18 mouse cellular contexts compared by ENCODE assay signal in the genomic region with DNA sequence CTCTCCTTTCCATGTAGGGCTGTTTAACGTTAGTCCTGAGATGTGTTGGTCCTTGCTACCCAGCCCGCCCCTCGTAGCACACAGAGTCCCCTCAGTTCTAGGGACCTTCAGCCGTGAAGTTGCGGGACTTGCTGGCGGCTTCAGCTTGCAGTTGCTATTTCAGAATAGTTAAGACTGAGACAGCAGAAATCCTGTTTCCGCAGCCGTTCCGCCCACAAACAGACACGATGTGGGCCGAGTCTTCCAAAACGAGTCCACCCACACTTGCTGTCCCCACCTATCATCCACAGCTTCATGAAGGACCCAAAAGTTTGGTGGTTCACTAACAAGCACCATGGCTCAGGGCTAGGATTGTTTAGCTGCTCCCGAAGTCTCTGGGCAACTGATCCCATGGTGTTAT. TPM values are rescaled to one million over a fixed set of nuclear protein-coding genes. Genes with fewer than 3 reads are reported as not detected.
DNase-seq lines count a peak whose midpoint lies in the region; ATAC-seq and TF ChIP-seq lines count a peak whose summit lies in the region.
"Had no signal": no experiment of that assay in that cellular context is flagged by ENCODE, and none has a peak within 500 bp of the region (broad histone marks: within the 10 kb centered on the region; RNA-seq: fewer than 3 reads in every experiment).

No protein-coding gene starts in this region.

- 0 out of 2 replicates have a peak overlapping the region, but pooled peaks have one; percentile 13 for H3K4me2 ChIP-seq in liver, embryonic 15.5 days
- no peak overlapping the region for H3K4me2 ChIP-seq in liver, embryonic 11.5 days
- H3K4me2 ChIP-seq: embryonic facial prominence, embryonic 13.5 days; forebrain, embryonic 13.5 days; heart, embryonic 15.5 days; hindbrain, embryonic 14.5 days; liver, embryonic 12.5 days; neural tube, embryonic 13.5 days had no signal

- TF ChIP-seq CTCF in cortical plate, adult 2 months (IDR thresholded peaks at IDR 0.05; ENCODE audit: extremely low read depth, insufficient read depth, low read length) = no peak

- 74% methylated on average over 13 of the region's 13 CpGs for WGBS in liver, embryonic 15.5 days (ENCODE audit: insufficient replicate concordance)
- 85% methylated on average over 13 of the region's 13 CpGs for WGBS in liver, embryonic 11.5 days

- H3K36me3 ChIP-seq in liver, embryonic 15.5 days (replicated peaks) = no peaks in the 10 kb centered on the region
- H3K36me3 ChIP-seq in liver, embryonic 11.5 days (ENCODE audit: control insufficient read depth, insufficient read depth, low read length) = no peaks in the 10 kb centered on the region
- H3K36me3 ChIP-seq: heart, embryonic 15.5 days; liver, embryonic 12.5 days had no signal

- H3K9ac ChIP-seq in liver, embryonic 15.5 days = no peak overlapping the region
- H3K9ac ChIP-seq in liver, embryonic 11.5 days (ENCODE audit: low read depth, low read length) = no peak overlapping the region
- H3K9ac ChIP-seq: embryonic facial prominence, embryonic 13.5 days; forebrain, embryonic 13.5 days; heart, embryonic 15.5 days; hindbrain, embryonic 14.5 days; liver, embryonic 12.5 days; neural tube, embryonic 13.5 days had no signal

- no peaks in the 10 kb centered on the region for H3K27me3 ChIP-seq in liver, embryonic 15.5 days
- no peaks in the 10 kb centered on the region for H3K27me3 ChIP-seq in liver, embryonic 11.5 days (replicated peaks; ENCODE audit: control insufficient read depth, insufficient read depth, low read length)
- H3K27me3 ChIP-seq: embryonic facial prominence, embryonic 13.5 days; forebrain, embryonic 13.5 days; heart, embryonic 15.5 days; neural tube, embryonic 13.5 days had no signal

- no peak for ATAC-seq in liver, embryonic 15.5 days (ENCODE audit: insufficient read depth)
- no peak for ATAC-seq in liver, embryonic 11.5 days (replicated peaks; ENCODE audit: low FRiP score)
- ATAC-seq in erythroid progenitor cell, adult 5-6 weeks (replicated peaks; ENCODE audit: low FRiP score, poor library complexity, severe bottlenecking) = no peak
- ATAC-seq: forebrain, embryonic 13.5 days; liver, embryonic 12.5 days had no signal

- 0 out of 2 replicates have a peak overlapping the region, but pooled peaks have one; percentile 7 for H3K4me3 ChIP-seq in liver, embryonic 15.5 days (replicated peaks)
- H3K4me3 ChIP-seq in liver, embryonic 11.5 days (ENCODE audit: low read depth, low read length) = no peak overlapping the region
- H3K4me3 ChIP-seq in cortical plate, adult 2 months (ENCODE audit: insufficient read depth, low read length) = peak overlapping the region; percentile 49
- H3K4me3 ChIP-seq: embryonic facial prominence, embryonic 13.5 days; forebrain, embryonic 13.5 days; heart, embryonic 15.5 days; liver, embryonic 12.5 days; neural tube, embryonic 13.5 days had no signal

- H3K4me1 ChIP-seq in liver, embryonic 15.5 days (replicated peaks) = no peaks in the 10 kb centered on the region
- no peaks in the 10 kb centered on the region for H3K4me1 ChIP-seq in liver, embryonic 11.5 days (replicated peaks; ENCODE audit: control insufficient read depth, insufficient read depth, low read length)
- peaks cover 10% of the 10 kb centered on the region for H3K4me1 ChIP-seq in cortical plate, adult 2 months (ENCODE audit: control insufficient read depth, insufficient read depth, low read length)
- H3K4me1 ChIP-seq: embryonic facial prominence, embryonic 13.5 days; forebrain, embryonic 13.5 days; liver, embryonic 12.5 days had no signal

- no peak overlapping the region for H3K27ac ChIP-seq in liver, embryonic 15.5 days (replicated peaks)
- H3K27ac ChIP-seq in liver, embryonic 11.5 days (ENCODE audit: low read depth, low read length) = no peak overlapping the region
- peak overlapping the region; percentile 38; the same call in 1 of the 2 replicates for H3K27ac ChIP-seq in cortical plate, adult 2 months (ENCODE audit: insufficient read depth, low read length)
- H3K27ac ChIP-seq: embryonic facial prominence, embryonic 13.5 days; forebrain, embryonic 13.5 days; heart, embryonic 15.5 days; hindbrain, embryonic 14.5 days; liver, embryonic 12.5 days; neural tube, embryonic 13.5 days had no signal

- H3K9me3 ChIP-seq in liver, embryonic 15.5 days (replicated peaks) = no peaks in the 10 kb centered on the region
- no peaks in the 10 kb centered on the region for H3K9me3 ChIP-seq in liver, embryonic 11.5 days (ENCODE audit: control insufficient read depth, low read length)
- H3K9me3 ChIP-seq: embryonic facial prominence, embryonic 13.5 days; forebrain, embryonic 13.5 days; heart, embryonic 15.5 days; liver, embryonic 12.5 days; neural tube, embryonic 13.5 days had no signal

- peak; percentile 69 for TF ChIP-seq POLR2A in cortical plate, adult 2 months (IDR thresholded peaks at IDR 0.05; ENCODE audit: extremely low read depth, insufficient read depth, low read length)

- no peak for DNase-seq in liver, embryonic 11.5 days (ENCODE audit: low spot score)
- peak; percentile 51 to 79 for DNase-seq in left cerebral cortex, adult 8-10 months (ENCODE audit: low spot score in 2 of 2)
- DNase-seq in telencephalon, adult 2 months (ENCODE audit: low read depth, low spot score) = peak; percentile 91
- DNase-seq in kidney, adult 18-20 months = no peak
- DNase-seq: gastrocnemius, postnatal 25 days; kidney, adult 11 months; thymus, postnatal 4 days had no signal

RNA-seq across cellular contexts. Expression of gene F7, which starts 40.6 kb away (rescaled TPM):
- 9.8 and 12.4 TPM in 2 replicates for polyA plus RNA-seq in liver, embryonic 15.5 days (2015; fragmentation: Nextera tagmentation; extraction: Ambion mirVana)
- 2.9 and 3.8 TPM in 2 replicates for polyA plus RNA-seq in liver, embryonic 11.5 days (2014; fragmentation: Nextera tagmentation; extraction: Ambion mirVana)
- polyA plus RNA-seq in cortical plate, adult 2 months (2012; rRNA removed) = 0.11 and 0.13 TPM in 2 replicates
- total RNA-seq in left cerebral cortex, adult 8-10 months (2022) = under 1 TPM in 2 of 4 experiments, not detected in 2; 0.19 to 0.20 TPM
- total RNA-seq in erythroid progenitor cell, adult 5-6 weeks (2015; ENCODE audit: low replicate concordance) = not detected in 2 replicates
- total RNA-seq in erythroid progenitor cell, adult 5-6 weeks (2017; ENCODE audit: low replicate concordance) = not detected in 2 replicates
- total RNA-seq: CH12.LX; gastrocnemius, postnatal 25 days; midbrain, postnatal 0 days had no signal
- polyA plus RNA-seq: embryonic facial prominence, embryonic 13.5 days; hindbrain, embryonic 14.5 days had no signal

RNA-seq across cellular contexts. Expression of gene F10, which starts 51.8 kb away (rescaled TPM):
- polyA plus RNA-seq in liver, embryonic 15.5 days (2015; fragmentation: Nextera tagmentation; extraction: Ambion mirVana) = 133 and 162 TPM in 2 replicates
- polyA plus RNA-seq in liver, embryonic 11.5 days (2014; fragmentation: Nextera tagmentation; extraction: Ambion mirVana) = 59.5 and 61.1 TPM in 2 replicates
- polyA plus RNA-seq in cortical plate, adult 2 months (2012; rRNA removed) = 0.06 TPM in 1 of 2 replicates, not detected in the other
- not detected for total RNA-seq in left cerebral cortex, adult 8-10 months (2022)
- 1.8 and 2.9 TPM in 2 replicates for total RNA-seq in erythroid progenitor cell, adult 5-6 weeks (2015; ENCODE audit: low replicate concordance)
- 5.1 and 5.6 TPM in 2 replicates for total RNA-seq in erythroid progenitor cell, adult 5-6 weeks (2017; ENCODE audit: low replicate concordance)
- total RNA-seq: CH12.LX; midbrain, postnatal 0 days had no signal

Comparison
In these comparisons a context has a peak if more than half of its experiments do, and no peak if none do; other contexts are left out.
1. DNase-seq: peak in left cerebral cortex, adult 8-10 months (2 of 2) and telencephalon, adult 2 months (single experiment); none in liver, embryonic 11.5 days (single experiment) and kidney, adult 18-20 months (single experiment).
2. RNA of gene F10, which starts 51.8 kb away (polyA plus RNA-seq): 133 to 162 TPM in liver, embryonic 15.5 days and 59.5 to 61.1 TPM in liver, embryonic 11.5 days; 0.06 TPM in cortical plate, adult 2 months; every median in the first group is over 10 times any median in the second.